Mouse (Mus musculus): Measurements from ENCODE around the gene Grem1. TPM values are rescaled to one million over a fixed set of nuclear protein-coding genes. Genes with fewer than 3 reads are reported as not detected.

The Grem1 gene
- polyA plus RNA-seq, 1 experiment: not detected

GRCm38 (mm10) chr2:113696647-113697046 lies 61.8 kb downstream of the Grem1 start:
- Histone ChIP-seq H3K4me1 (ENCODE audit: control insufficient read depth, insufficient read depth, insufficient read length, low read length) (no peaks in the 10 kb centered on the region), H3K4me3 (ENCODE audit: insufficient read depth, low read depth, low read length) (no peak overlapping the region), H3K27ac (replicated peaks; ENCODE audit: low read depth, low read length) (no peak overlapping the region)

GRCm38 (mm10) chr2:113696222-113696621 lies 62.2 kb downstream of the Grem1 start:
- H3K4me3 ChIP-seq (ENCODE audit: insufficient read depth, low read depth, low read length): no peak overlapping the region
- H3K4me1 ChIP-seq (ENCODE audit: control insufficient read depth, insufficient read depth, insufficient read length, low read length): no peaks in the 10 kb centered on the region
- H3K27ac ChIP-seq (replicated peaks; ENCODE audit: low read depth, low read length): no peak overlapping the region

Other genes starting within 250 kb of the Grem1 start
- gene Scg5, start 70.5 kb upstream of the Grem1 start, polyA plus RNA-seq (2012; ENCODE audit: insufficient read depth, insufficient read length, missing spikeins): not detected in 2 replicates
- 0.87 and 0.92 TPM in 2 replicates for gene Arhgap11a, start 90.0 kb upstream of the Grem1 start, polyA plus RNA-seq (2012; ENCODE audit: insufficient read depth, insufficient read length, missing spikeins)

All from brown adipose tissue, adult 24 weeks (tissue).